Mouse (Mus musculus) intestine, embryonic 16.5 days (tissue): ENCODE data around the gene Hist3h2ba. TPM values are rescaled to one million over a fixed set of nuclear protein-coding genes. Genes with fewer than 3 reads are reported as not detected.

Source experiments
- microRNA-seq: library from miRNA; unstranded; fragments of <30 nt; microRNA quantifications from one replicate; pipeline ENCODE4, GENCODE M21; 2016
- polyA plus RNA-seq: library from polyadenylated mRNA; unstranded; fragments of >200 nt; fragmentation: Nextera tagmentation; extraction: Ambion mirVana; gene quantifications from 2 replicates; pipeline ENCODE4 v1.2.1, GENCODE M21; 2015

The Hist3h2ba gene
- polyA plus RNA-seq, 1 experiment from 2014 or later = 40.9 TPM

Small RNA genes within 50 kb of the gene (microRNA-seq; reads per million reads assigned to microRNA genes)
- gene Gm44313 = not detected

Other genes with a start within 250 kb of the Hist3h2ba start
- gene Olfr319, start 249.8 kb upstream of the Hist3h2ba start, polyA plus RNA-seq = not detected in 2 replicates
- not detected in 2 replicates for gene Olfr318, start 224.9 kb upstream of the Hist3h2ba start, polyA plus RNA-seq
- not detected in 2 replicates for gene Olfr317, start 209.7 kb upstream of the Hist3h2ba start, polyA plus RNA-seq
- gene Olfr316, start 196.2 kb upstream of the Hist3h2ba start, polyA plus RNA-seq = not detected in 2 replicates
- not detected in 2 replicates for gene Olfr315, start 175.7 kb upstream of the Hist3h2ba start, polyA plus RNA-seq
- gene Olfr314, start 166.0 kb upstream of the Hist3h2ba start, polyA plus RNA-seq = not detected in 2 replicates
- gene Fam183b, start 147.0 kb upstream of the Hist3h2ba start, polyA plus RNA-seq = 8.5 and 10.4 TPM in 2 replicates
- gene Olfr313, start 133.9 kb upstream of the Hist3h2ba start, polyA plus RNA-seq = not detected in 2 replicates
- not detected in 2 replicates for gene Olfr312, start 119.7 kb upstream of the Hist3h2ba start, polyA plus RNA-seq
- not detected in 2 replicates for gene Olfr311, start 109.7 kb upstream of the Hist3h2ba start, polyA plus RNA-seq
- gene Gm12258, start 101.8 kb upstream of the Hist3h2ba start, polyA plus RNA-seq = 5.2 and 5.6 TPM in 2 replicates
- gene 2810021J22Rik, start 81.7 kb upstream of the Hist3h2ba start, polyA plus RNA-seq = 5.2 and 5.3 TPM in 2 replicates
- 3.5 and 3.9 TPM in 2 replicates for gene Zfp39, start 44.7 kb upstream of the Hist3h2ba start, polyA plus RNA-seq
- gene Btnl10, start 31.0 kb upstream of the Hist3h2ba start, polyA plus RNA-seq = 0.16 and 0.40 TPM in 2 replicates
- 131 and 138 TPM in 2 replicates for gene Rnf187, start 10.0 kb upstream of the Hist3h2ba start, polyA plus RNA-seq
- 28.5 and 31.6 TPM in 2 replicates for gene Hist3h2a, start 5.8 kb downstream of the Hist3h2ba start, polyA plus RNA-seq
- 0.15 and 0.35 TPM in 2 replicates for gene Trim17, start 5.8 kb downstream of the Hist3h2ba start, polyA plus RNA-seq
- gene Trim11, start 29.2 kb downstream of the Hist3h2ba start, polyA plus RNA-seq = 17.0 and 17.5 TPM in 2 replicates
- gene Obscn, start 187.5 kb downstream of the Hist3h2ba start, polyA plus RNA-seq = 0.89 and 1.0 TPM in 2 replicates
- gene Iba57, start 214.8 kb downstream of the Hist3h2ba start, polyA plus RNA-seq = 7.4 and 7.7 TPM in 2 replicates
- 0.81 and 1.4 TPM in 2 replicates for gene Gjc2, start 234.3 kb downstream of the Hist3h2ba start, polyA plus RNA-seq
- gene Guk1, start 243.3 kb downstream of the Hist3h2ba start, polyA plus RNA-seq = 114 and 115 TPM in 2 replicates